Mouse (Mus musculus) C3H10T1/2 (cell line): Measurements from ENCODE around the gene Zmpste24. TPM values are rescaled to one million over a fixed set of nuclear protein-coding genes. Genes with fewer than 3 reads are reported as not detected.

ENCODE experiments used
- polyA plus RNA-seq, 2 experiments: library from polyadenylated mRNA; unstranded; fragments of >200 nt; fragmentation: generic; extraction: Trizol; gene quantifications; one replicate each; pipeline ENCODE4 v1.2.1; 2012; ENCODE audit warnings: missing spikeins in 2 of 2

Gene Zmpste24
- 10 to 100 TPM in 1 of 2 experiments, 1 to 10 TPM in 1; 2.8 to 13.6 TPM for polyA plus RNA-seq

DNA sequence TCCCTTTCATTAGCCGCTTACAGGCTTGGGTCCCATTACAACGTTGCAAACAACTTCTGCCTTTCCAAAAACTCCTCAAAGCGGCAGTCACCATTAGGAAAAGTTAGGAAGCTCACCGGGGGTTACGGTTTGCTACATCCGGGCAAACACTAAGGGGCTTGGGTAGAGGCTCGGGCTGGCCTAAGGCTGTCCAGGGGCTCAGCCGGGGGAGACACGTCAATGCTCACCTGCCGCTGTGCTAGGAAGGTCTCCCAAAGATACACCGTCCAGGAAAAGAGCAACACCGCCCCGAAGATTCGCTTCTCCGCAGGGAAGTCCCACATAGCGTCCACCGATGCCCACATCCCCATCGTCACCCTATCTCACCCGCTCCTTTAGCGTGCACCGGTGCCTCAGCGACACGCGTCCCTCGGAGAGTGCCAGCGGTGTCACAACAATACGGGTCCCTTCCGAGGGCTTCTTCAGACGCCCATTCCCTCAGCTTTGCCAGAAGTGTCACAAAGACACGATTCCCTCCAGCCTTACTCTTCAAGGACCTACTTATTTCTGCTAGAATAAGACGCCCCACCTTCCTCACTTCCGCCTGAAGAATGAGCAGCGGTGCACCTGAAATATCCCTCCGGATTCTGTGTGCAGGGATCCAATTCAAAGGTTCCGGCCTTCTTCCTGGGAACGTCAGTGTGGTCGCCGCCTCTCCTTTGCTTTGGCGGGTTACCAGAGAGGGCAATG is at the start of gene Zmpste24:
Gene Zmpste24, minus strand, starts transcription at position 592 of the 729 bp plus-strand sequence.

DNA sequence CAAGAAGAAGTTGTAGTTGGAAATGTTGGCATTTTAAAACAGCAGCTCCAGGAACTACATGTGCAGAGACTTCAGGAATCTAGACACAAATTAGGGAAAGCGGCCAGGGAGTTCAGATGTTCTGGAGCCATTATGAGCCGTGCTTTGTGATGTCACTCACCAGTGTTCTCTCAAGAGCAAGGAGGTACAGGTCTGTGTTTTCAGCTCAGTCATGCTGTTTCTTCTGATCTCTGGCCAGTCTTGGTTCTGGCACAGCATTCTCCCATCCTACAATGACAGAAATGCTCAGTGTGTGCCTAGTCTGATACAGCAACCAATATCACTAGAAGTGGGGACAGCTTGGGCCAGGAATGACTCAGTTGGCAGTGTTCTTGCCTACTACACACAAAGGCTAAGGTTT is 11.1 kb upstream of the Zmpste24 start, which contains the start of gene Tmco2:
Gene Tmco2, minus strand, starts transcription at position 101 of the 400 bp plus-strand sequence.

DNA sequence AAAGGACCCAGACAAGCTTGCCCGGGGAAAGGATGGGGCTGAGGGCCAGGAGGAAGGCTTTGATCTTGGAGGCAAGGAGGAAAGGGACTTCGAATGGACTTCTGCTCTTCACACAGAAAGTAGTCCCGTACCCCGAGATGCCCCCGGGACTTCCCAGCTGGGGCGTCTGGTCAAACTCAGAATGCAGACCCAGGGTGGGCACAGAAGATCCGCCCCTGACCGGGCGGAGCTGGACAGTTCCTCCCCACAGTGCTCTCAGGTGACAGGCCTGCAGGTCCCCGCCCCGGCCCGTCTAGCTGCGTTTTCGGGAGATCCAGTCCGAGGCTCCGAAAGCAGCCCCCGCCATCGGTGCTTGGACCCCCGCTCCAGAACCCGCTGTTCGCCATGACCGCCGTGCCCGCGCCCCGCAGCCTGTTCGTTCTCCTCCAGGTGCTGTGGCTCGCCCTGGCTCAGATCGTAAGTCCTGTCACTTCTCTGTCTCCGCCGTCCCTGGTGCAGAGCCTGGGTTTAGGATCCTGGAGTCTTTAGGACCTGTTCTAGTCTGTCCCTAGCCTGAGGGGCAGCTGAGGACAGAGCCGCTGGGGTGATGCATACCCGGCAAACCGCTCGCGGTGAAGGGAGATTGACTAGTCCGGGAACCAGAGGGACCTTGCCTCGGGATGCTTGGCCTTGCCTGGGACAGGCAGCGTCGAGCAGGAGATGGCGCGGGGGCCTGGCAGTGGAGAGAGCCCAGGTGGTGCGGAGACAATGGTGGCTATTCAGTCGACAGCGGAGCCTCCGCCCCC is 58.5 kb downstream of the Zmpste24 start, which contains the start of gene Col9a2:
Gene Col9a2, plus strand, starts transcription at position 55 of the 785 bp plus-strand sequence.

DNA sequence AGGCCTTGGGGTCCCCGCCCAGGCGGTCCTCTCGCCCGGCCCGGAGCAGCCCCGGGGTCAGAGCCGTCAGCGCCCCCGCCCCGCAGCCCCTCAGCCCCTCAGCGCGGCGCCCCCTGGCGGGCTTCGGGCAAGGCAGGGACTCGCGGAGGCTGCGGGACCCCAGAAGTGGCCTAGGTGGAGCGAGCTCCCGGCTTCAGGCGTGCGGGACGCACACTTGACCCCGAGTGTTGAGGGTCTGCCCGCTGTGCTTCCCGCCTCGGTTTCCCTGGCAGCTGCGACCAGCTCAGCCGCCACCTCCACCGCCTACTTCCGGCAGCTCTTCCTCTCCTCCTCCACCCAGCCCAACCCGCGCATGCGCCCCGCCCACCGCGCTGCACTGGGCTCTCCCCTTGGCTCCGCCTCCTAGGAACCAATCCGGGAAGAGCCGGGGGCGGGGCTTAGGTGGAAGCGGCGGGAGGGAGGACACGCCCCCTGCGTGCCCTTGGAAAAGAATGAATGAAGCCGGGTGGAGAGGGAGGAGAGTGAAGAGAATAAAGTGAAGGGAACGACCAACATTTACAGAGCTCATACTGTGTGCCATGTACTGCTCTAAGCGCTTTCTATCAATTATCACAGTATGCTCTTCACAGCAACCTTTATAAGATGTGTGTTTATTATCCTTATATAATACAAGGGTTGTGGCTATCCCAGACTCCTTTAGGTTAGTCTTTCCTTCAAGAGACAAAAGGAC is 80.9 kb downstream of the Zmpste24 start, which contains the start of gene Smap2:
Gene Smap2, minus strand, starts transcription at position 320 of the 730 bp plus-strand sequence.

Other genes starting within 250 kb of the Zmpste24 start
- gene Rims3, start 243.4 kb downstream of the Zmpste24 start, polyA plus RNA-seq: under 1 TPM; under 0.01 to 0.05 TPM
- gene Exo5, start 173.2 kb downstream of the Zmpste24 start, polyA plus RNA-seq: 1 to 10 TPM; 1.5 to 9.1 TPM
- under 1 TPM; 0.06 to 0.73 TPM for gene Zfp69, start 146.5 kb downstream of the Zmpste24 start, polyA plus RNA-seq
- gene Smap2, start 81.0 kb downstream of the Zmpste24 start, polyA plus RNA-seq: 10 to 100 TPM; 11.1 to 36.4 TPM
- under 1 TPM in 1 of 2 experiments, not detected in 1; 0.25 TPM for gene Col9a2, start 58.9 kb downstream of the Zmpste24 start, polyA plus RNA-seq
- gene Tmco2, start 11.0 kb upstream of the Zmpste24 start, polyA plus RNA-seq: not detected
- gene Rlf, start 116.8 kb upstream of the Zmpste24 start, polyA plus RNA-seq: 1 to 10 TPM in 1 of 2 experiments, under 1 TPM in 1; 0.15 to 2.6 TPM
- not detected for gene Gm12888, start 226.7 kb upstream of the Zmpste24 start, polyA plus RNA-seq